Mouse (Mus musculus) stomach, postnatal 0 days (tissue): ENCODE measurements around the gene Tsfm.

Source experiments
- CTCF ChIP-seq: IDR thresholded peaks from 2 replicates; pipeline ENCODE4 v1.5.1; 2016; ENCODE audit warnings: antibody characterized with exemption, low read depth, mild to moderate bottlenecking, moderate library complexity
- EP300 ChIP-seq: optimal IDR thresholded peaks from 2 replicates; pipeline ENCODE3; 2016; ENCODE audit warnings: antibody characterized with exemption

GRCm38 (mm10) chr10:127071203-127071602, 40.6 kb upstream of the Tsfm start:
- TF ChIP-seq CTCF (no peak), EP300 (no peak)
